Mouse (Mus musculus): ENCODE results near the gene Cfap97. TPM values are rescaled to one million over a fixed set of nuclear protein-coding genes. Genes with fewer than 3 reads are reported as not detected.
A peak's percentile ranks its signal among the peaks of the same experiment; 100 is the strongest.

The Cfap97 gene
- polyA plus RNA-seq, 1 experiment = 19.7 TPM

DNA sequence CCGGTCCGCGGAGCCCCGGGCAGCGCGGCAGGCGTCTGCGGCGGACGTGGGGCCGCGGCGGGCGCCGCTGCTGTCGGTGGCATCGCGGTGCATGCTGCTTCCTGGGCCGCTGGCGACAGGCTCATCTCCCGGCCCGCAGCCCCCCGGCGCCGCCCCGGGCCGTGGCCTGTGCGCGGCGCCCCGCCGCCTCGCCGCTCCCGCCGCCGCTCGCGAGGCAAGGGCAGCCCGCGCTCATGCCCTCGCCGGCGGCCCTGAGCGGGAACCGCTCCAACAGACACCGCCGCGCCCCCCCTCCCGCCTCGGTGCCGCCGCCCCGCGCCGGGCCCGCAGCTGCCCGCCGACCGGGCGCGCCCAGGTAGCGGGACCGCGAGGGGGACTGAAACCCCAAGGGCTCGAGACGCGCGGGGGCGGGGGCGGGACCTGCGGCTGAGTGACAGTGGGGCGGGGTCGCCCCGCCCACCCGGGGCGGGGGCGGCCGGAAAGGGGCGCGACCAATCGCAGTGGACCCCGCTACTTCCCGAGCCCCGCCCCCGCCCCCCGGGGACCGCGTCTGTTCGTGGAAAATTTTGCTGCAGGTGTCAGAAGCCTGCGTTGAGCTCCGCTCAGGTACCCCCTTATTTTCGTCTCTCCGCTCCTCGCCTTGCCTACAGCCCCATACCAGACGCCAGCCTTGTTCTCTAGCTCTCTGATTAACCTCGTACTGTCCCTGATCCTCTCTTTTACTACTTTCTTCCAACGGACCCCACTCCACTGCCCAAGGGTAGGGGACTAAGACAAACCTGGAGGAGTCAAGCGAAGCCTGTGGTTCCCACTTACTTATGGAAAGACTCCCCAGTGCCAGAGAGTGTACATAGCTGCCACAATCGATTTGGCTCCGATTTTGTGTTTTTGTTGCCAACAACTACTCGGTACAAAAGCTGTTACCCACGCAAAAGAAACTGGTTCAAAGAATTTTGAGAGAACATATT, 777 bp downstream of the Cfap97 start, which contains the start of gene Snx25:
Gene Snx25 (minus strand): TSS at position 96 of the 968 bp plus-strand sequence.
- H3K4me3 ChIP-seq (ENCODE audit: insufficient read depth, low read length) = peak within 1 kb of the TSS; percentile 88
- H3K27ac ChIP-seq (ENCODE audit: insufficient read depth, low read length) = no peak within 1 kb of the TSS
- H3K4me1 ChIP-seq (ENCODE audit: control insufficient read depth, insufficient read depth, low read length) = peaks cover 4% of the 10 kb centered on the region; the same call in 1 of the 2 replicates
- TF ChIP-seq CTCF (IDR thresholded peaks at IDR 0.05; ENCODE audit: borderline replicate concordance, insufficient read depth, low read length) (no peak), POLR2A (IDR thresholded peaks at IDR 0.05; ENCODE audit: low read depth, low read length) (peak; percentile 35; the same call in 1 of the 2 replicates)

DNA sequence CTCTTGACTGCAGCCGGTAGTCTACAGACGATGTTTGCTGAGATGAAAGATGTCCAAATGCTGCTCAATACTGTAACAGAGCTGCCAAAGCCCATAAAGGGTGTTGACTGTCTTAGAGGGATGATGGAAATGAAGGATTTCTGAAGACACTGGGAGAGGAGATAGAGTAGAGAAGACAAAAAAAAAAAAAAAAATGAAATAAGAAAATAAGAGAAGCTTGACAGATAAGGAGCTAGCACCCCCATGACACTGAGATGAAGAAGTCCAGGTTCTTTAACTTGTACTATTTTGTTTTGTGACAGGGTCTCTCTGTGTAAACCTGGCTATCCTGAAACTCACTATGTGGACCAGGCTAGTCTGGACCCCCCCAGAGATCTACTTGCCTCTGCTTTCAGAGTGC, 1.5 kb downstream of the Cfap97 start:
- Histone ChIP-seq H3K4me3 (ENCODE audit: insufficient read depth, low read length) (no peak overlapping the region; the same call in 1 of the 2 replicates), H3K27ac (ENCODE audit: insufficient read depth, low read length) (no peak overlapping the region), H3K4me1 (ENCODE audit: control insufficient read depth, insufficient read depth, low read length) (peaks cover 4% of the 10 kb centered on the region; the same call in 1 of the 2 replicates)
- TF ChIP-seq CTCF (IDR thresholded peaks at IDR 0.05; ENCODE audit: borderline replicate concordance, insufficient read depth, low read length) (no peak), POLR2A (IDR thresholded peaks at IDR 0.05; ENCODE audit: low read depth, low read length) (no peak)

DNA sequence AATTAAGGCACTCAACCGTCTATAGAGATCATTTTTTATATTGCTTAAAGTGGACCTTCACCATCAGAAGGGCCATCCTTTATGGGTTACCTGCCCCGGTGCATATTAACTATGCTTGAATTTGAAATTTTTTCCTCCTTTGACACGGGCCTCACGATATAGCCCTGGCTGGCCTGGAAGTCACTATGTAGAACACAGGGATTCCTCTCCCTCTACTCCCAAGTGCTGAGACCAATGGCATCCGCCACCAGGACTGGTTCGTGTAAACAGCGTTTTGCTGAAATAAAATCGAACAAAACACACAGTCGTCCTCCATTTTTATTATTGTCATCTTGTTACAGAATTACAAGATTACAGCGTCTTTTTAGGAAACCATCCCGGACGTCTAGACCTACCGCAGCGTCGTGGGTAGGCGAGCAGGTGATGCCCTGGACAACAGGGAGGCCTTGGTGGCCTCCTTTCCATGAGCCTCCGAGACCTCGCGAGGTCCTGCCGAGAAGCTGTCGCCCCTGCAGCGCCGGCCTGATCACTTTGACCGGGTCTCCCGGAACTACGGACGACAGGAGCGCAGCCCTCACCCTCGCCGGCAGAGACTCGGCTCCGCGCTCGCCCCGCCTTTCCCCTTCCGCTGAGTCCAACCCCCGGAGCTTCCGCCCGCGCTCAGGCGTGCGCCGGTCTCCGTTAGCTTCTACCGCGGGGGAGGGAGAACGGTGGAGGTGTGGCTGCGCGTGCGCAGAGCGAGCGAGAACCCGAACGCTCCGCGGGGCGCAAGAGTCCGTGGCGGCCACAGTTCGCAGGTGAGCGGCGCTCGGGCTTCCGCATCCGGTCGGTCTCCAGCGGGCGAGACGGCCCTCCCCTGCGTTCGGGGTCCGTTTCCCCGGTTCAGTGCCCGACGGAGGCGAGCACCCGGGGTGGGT, 11.6 kb downstream of the Cfap97 start:
- 0 out of 2 replicates have a peak overlapping the region, but pooled peaks have one; percentile 12 for H3K27ac ChIP-seq (ENCODE audit: insufficient read depth, low read length)
- TF ChIP-seq POLR2A (IDR thresholded peaks at IDR 0.05; ENCODE audit: low read depth, low read length) = peak; percentile 98
- TF ChIP-seq CTCF (IDR thresholded peaks at IDR 0.05; ENCODE audit: borderline replicate concordance, insufficient read depth, low read length) = no peak
- no peaks in the 10 kb centered on the region; the same call in 1 of the 2 replicates for H3K4me1 ChIP-seq (ENCODE audit: control insufficient read depth, insufficient read depth, low read length)
- H3K4me3 ChIP-seq (ENCODE audit: insufficient read depth, low read length) = peak overlapping the region; percentile 88

DNA sequence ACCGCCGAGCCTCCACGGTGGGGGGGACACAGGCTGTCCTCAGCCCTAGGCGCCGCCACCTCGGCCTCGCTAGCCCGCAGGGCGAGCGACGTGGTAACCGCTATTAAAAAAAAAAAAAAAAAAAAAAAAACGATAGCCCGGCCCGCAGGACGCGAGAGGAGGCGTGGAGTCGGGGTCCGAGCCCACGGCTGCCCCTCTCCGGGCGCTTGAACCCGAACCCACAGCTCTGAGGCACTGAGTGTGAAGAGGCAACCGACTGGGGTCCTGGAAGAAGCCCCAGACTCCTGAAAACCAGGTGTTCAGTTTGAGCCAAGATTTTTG, 12.3 kb downstream of the Cfap97 start:
- H3K4me3 ChIP-seq (ENCODE audit: insufficient read depth, low read length) = peak overlapping the region; percentile 88

DNA sequence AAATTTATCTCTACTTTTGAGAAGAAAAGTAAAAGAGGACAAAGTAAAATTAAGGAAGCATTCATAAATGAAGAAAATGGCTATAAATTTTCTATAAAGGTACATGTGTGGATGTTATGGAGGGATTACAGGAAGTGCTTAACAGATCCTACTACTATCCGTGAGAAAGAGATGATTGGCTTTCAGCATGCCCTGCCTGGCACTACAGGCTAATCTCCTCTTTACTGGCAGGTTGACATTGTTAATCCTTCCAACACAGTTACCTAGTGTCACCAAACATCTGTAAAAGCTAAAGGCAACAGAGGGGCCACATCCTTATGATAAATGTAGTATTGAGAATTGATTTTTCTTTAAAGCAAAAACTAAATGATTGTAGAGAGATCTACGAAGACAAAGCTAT, 22.1 kb downstream of the Cfap97 start:
- Histone ChIP-seq H3K27ac (ENCODE audit: insufficient read depth, low read length) (no peak overlapping the region), H3K4me1 (ENCODE audit: control insufficient read depth, insufficient read depth, low read length) (no peaks in the 10 kb centered on the region), H3K4me3 (ENCODE audit: insufficient read depth, low read length) (no peak overlapping the region)
- no peak for TF ChIP-seq CTCF (IDR thresholded peaks at IDR 0.05; ENCODE audit: borderline replicate concordance, insufficient read depth, low read length)
- no peak for TF ChIP-seq POLR2A (IDR thresholded peaks at IDR 0.05; ENCODE audit: low read depth, low read length)

More for the DNA sequence above, 12.3 kb downstream of the Cfap97 start:
- H3K4me1 ChIP-seq (ENCODE audit: control insufficient read depth, insufficient read depth, low read length) = no peaks in the 10 kb centered on the region; the same call in 1 of the 2 replicates
- TF ChIP-seq POLR2A (IDR thresholded peaks at IDR 0.05; ENCODE audit: low read depth, low read length) (no peak), CTCF (IDR thresholded peaks at IDR 0.05; ENCODE audit: borderline replicate concordance, insufficient read depth, low read length) (no peak)
- H3K27ac ChIP-seq (ENCODE audit: insufficient read depth, low read length) = 0 out of 2 replicates have a peak overlapping the region, but pooled peaks have one; percentile 12

DNA sequence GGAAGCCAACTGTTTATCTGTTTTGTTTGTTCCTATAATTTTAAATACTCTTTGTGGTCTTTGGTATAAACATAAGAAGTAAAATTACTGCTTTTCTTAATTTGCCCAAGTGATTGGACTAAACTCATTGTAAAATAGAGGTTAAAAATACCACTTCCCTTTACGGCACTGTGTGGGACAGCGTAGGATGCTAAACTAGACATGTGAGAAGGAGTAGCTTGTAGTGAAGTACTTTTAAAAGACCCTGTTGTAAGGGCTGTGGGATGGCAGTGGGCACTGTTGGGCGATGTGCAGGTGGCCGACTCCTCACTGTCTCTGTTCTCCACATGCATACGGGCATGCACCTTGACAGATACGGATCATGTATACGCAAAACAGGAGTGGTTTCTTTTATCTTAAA, 28.6 kb downstream of the Cfap97 start:
- TF ChIP-seq CTCF (IDR thresholded peaks at IDR 0.05; ENCODE audit: borderline replicate concordance, insufficient read depth, low read length) (no peak), POLR2A (IDR thresholded peaks at IDR 0.05; ENCODE audit: low read depth, low read length) (no peak)
- no peaks in the 10 kb centered on the region for H3K4me1 ChIP-seq (ENCODE audit: control insufficient read depth, insufficient read depth, low read length)
- H3K4me3 ChIP-seq (ENCODE audit: insufficient read depth, low read length) = no peak overlapping the region
- no peak overlapping the region for H3K27ac ChIP-seq (ENCODE audit: insufficient read depth, low read length)

DNA sequence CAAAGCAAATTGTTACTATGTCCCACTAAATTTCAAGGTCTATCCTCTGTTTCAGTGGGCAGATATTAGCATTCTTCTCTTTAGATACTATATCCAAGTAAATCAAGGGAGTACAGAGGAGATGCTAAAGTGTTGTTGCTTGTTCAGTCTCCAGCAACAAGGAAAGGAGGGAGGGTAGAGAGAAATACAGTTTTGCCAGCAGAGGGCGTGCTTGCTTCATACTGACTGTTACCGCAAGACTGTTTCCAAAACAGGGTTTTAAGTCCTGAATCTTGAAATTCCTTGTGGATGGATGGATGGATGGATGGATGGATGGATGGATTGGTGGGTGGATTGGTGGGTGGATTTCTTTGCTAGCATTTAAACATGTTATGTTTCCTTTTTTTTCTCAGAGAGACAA, 33.8 kb downstream of the Cfap97 start:
- no peak overlapping the region for H3K4me3 ChIP-seq (ENCODE audit: insufficient read depth, low read length)
- H3K27ac ChIP-seq (ENCODE audit: insufficient read depth, low read length) = no peak overlapping the region
- no peak for TF ChIP-seq POLR2A (IDR thresholded peaks at IDR 0.05; ENCODE audit: low read depth, low read length)
- no peak; the same call in 1 of the 2 replicates for TF ChIP-seq CTCF (IDR thresholded peaks at IDR 0.05; ENCODE audit: borderline replicate concordance, insufficient read depth, low read length)
- H3K4me1 ChIP-seq (ENCODE audit: control insufficient read depth, insufficient read depth, low read length) = no peaks in the 10 kb centered on the region

DNA sequence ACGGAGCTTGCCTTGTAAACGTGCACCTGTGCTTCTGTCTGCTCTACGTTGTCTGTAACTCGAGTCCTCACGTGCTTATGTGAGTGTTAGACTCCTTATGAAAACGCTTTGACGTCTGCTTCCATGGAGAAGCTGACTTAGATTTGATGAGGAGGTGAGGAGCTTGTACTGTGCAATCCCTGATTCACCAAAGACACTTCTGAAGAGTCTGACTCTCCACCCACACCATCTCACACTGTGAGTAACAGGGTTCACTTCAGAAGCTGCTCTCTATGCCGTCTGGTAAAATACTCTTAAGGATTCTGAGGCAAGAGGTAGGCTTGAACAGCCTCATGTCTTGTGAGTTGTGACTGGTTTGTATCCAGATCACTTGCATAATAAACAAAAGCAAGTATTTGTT, 41.5 kb downstream of the Cfap97 start:
- Histone ChIP-seq H3K4me1 (ENCODE audit: control insufficient read depth, insufficient read depth, low read length) (peaks cover 6% of the 10 kb centered on the region), H3K27ac (ENCODE audit: insufficient read depth, low read length) (no peak overlapping the region), H3K4me3 (ENCODE audit: insufficient read depth, low read length) (no peak overlapping the region)
- TF ChIP-seq CTCF (IDR thresholded peaks at IDR 0.05; ENCODE audit: borderline replicate concordance, insufficient read depth, low read length) = no peak
- TF ChIP-seq POLR2A (IDR thresholded peaks at IDR 0.05; ENCODE audit: low read depth, low read length) = no peak

DNA sequence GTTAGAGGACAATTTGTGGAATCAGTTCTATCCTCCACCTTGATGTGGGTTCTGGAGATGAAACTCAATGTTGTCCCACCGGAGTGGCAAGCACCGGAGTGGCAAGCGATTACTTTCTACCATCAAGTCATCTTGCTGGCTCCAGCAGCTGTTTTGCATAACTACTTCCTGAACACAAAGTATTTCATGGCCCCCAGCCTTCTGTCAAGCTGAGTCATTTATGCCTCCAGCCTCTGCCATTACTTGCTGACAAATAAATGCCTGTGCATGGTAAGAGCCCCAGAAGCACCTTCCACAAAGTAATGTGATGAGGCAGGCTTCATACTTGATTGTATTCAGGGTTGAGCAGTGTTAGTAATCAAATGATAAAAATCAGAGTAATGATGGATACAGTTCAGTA, 45.3 kb downstream of the Cfap97 start:
- H3K4me3 ChIP-seq (ENCODE audit: insufficient read depth, low read length) = no peak overlapping the region
- no peak overlapping the region for H3K27ac ChIP-seq (ENCODE audit: insufficient read depth, low read length)
- no peak for TF ChIP-seq POLR2A (IDR thresholded peaks at IDR 0.05; ENCODE audit: low read depth, low read length)
- no peak for TF ChIP-seq CTCF (IDR thresholded peaks at IDR 0.05; ENCODE audit: borderline replicate concordance, insufficient read depth, low read length)
- H3K4me1 ChIP-seq (ENCODE audit: control insufficient read depth, insufficient read depth, low read length) = peaks cover 6% of the 10 kb centered on the region
